Mouse (Mus musculus) midbrain, postnatal 0 days (tissue): ENCODE measurements around the gene Eif4h. TPM values are rescaled to one million over a fixed set of nuclear protein-coding genes. Genes with fewer than 3 reads are reported as not detected.

Experiments
- ATAC-seq: fragments of 200-750 bp; cut with Nextera tagmentation; 2 replicates; pipeline ENCODE4 v1.8.0; 2017; ENCODE audit warnings: moderate number of reproducible peaks, mild to moderate bottlenecking, moderate TSS enrichment, moderate library complexity; ENCODE audit not compliant: low FRiP score
- DNase-seq: peaks from one replicate; pipeline ENCODE4 v3.0.0-alpha.2; 2015; ENCODE audit warnings: low spot score
- H3K27ac ChIP-seq: fragments of 300-500 bp; sonication (generic); 2 replicates; pipeline ENCODE4 v1.5.1; 2014; ENCODE audit warnings: low read depth, mild to moderate bottlenecking, low read length, mixed read lengths
- H3K27me3 ChIP-seq: fragments of 300-500 bp; sonication (generic); 2 replicates; pipeline ENCODE4 v1.6.1; 2014; ENCODE audit warnings: low read length, control low read depth, mixed read lengths; ENCODE audit not compliant: insufficient read depth
- H3K36me3 ChIP-seq: fragments of 300-500 bp; sonication (generic); 2 replicates; pipeline ENCODE4 v1.6.1; 2014; ENCODE audit warnings: low read length, control low read depth, mixed read lengths; ENCODE audit not compliant: insufficient read depth
- H3K4me1 ChIP-seq: fragments of 300-500 bp; sonication (generic); 2 replicates; pipeline ENCODE4 v1.6.1; 2014; ENCODE audit warnings: mild to moderate bottlenecking, control low read depth, antibody characterized with exemption, low read length, mixed read lengths; ENCODE audit not compliant: insufficient read depth
- H3K4me2 ChIP-seq: fragments of 300-500 bp; sonication (generic); 2 replicates; pipeline ENCODE4 v1.6.1; 2014; ENCODE audit warnings: low read depth, mild to moderate bottlenecking, low read length, mixed read lengths; ENCODE audit not compliant: poor library complexity, severe bottlenecking
- H3K4me3 ChIP-seq: fragments of 300-500 bp; sonication (generic); 2 replicates; pipeline ENCODE4 v1.5.1; 2014; ENCODE audit warnings: low read depth, mild to moderate bottlenecking, low read length, moderate library complexity
- H3K9ac ChIP-seq: fragments of 300-500 bp; sonication (generic); replicated peaks from 2 replicates; pipeline ENCODE4 v1.6.1; 2014; ENCODE audit warnings: mild to moderate bottlenecking, low read length, moderate library complexity, mixed read lengths; ENCODE audit not compliant: poor library complexity, severe bottlenecking
- H3K9me3 ChIP-seq: fragments of 300-500 bp; sonication (generic); 2 replicates; pipeline ENCODE4 v1.6.1; 2016; ENCODE audit warnings: low read length, control low read depth
- CTCF ChIP-seq: IDR thresholded peaks from 2 replicates; pipeline ENCODE4 v1.5.1; 2016; ENCODE audit warnings: antibody characterized with exemption, mild to moderate bottlenecking
- WGBS: fragments of 180-500 bp; shearing (Covaris S2); extraction: QIAGEN DNeasy Blood & Tissue Kit; methylation state at CpG from one replicate; pipeline ENCODE4 v1.1.7; 2014; 5-methylcytosine and 5-hydroxymethylcytosine counted together
- polyA plus RNA-seq: library from polyadenylated mRNA; unstranded; fragments of >200 nt; fragmentation: Nextera tagmentation; extraction: Ambion mirVana; gene quantifications from 2 replicates; pipeline ENCODE4 v1.2.1, GENCODE M21; 2015
- total RNA-seq: library from RNA; depleted of rRNA; stranded (reverse); fragments of >200 nt; gene quantifications from 2 replicates; pipeline ENCODE4 v1.2.3, GENCODE M21; 2014

The Eif4h gene
- total and polyA plus RNA-seq, 2 experiments from 2014 or later = 302 to 435 TPM

GRCm38 (mm10) chr5:134620457-134620856 lies 18.8 kb downstream of the Eif4h start:
- H3K27me3 ChIP-seq = no peaks in the 10 kb centered on the region
- ATAC-seq = no peak
- DNase-seq = no peak

GRCm38 (mm10) chr5:134617071-134617470 lies 22.2 kb downstream of the Eif4h start:
- no peaks in the 10 kb centered on the region for H3K27me3 ChIP-seq
- no peak overlapping the region for H3K9ac ChIP-seq
- H3K4me3 ChIP-seq = no peak overlapping the region
- no peak overlapping the region for H3K4me2 ChIP-seq
- H3K9me3 ChIP-seq = no peaks in the 10 kb centered on the region
- peak; percentile 75 for TF ChIP-seq CTCF
- no peaks in the 10 kb centered on the region for H3K4me1 ChIP-seq
- ATAC-seq (no peak), DNase-seq (no peak)
- 67% methylated on average over 3 of the region's 3 CpGs for WGBS
- H3K36me3 ChIP-seq = peaks cover 50% of the 10 kb centered on the region
- H3K27ac ChIP-seq = no peak overlapping the region

More at GRCm38 (mm10) chr5:134620457-134620856, 18.8 kb downstream of the Eif4h start:
- Histone ChIP-seq H3K9me3 (no peaks in the 10 kb centered on the region), H3K27ac (no peak overlapping the region), H3K4me2 (no peak overlapping the region), H3K36me3 (peaks cover 76% of the 10 kb centered on the region), H3K4me3 (no peak overlapping the region), H3K9ac (no peak overlapping the region), H3K4me1 (no peaks in the 10 kb centered on the region)
- no peak for TF ChIP-seq CTCF
- WGBS = 94% methylated on average over 9 of the region's 9 CpGs

- no peaks in the 10 kb centered on the region for H3K4me1 ChIP-seq
- H3K4me3 ChIP-seq = no peak overlapping the region
- no peak for ATAC-seq
Measured at GRCm38 (mm10) chr5:134615780-134616179, 23.5 kb downstream of the Eif4h start.

GRCm38 (mm10) chr5:134615380-134615779 lies 23.9 kb downstream of the Eif4h start:
- DNase-seq (no peak), ATAC-seq (no peak)
- H3K27me3 ChIP-seq = no peaks in the 10 kb centered on the region
- H3K36me3 ChIP-seq = peaks cover 33% of the 10 kb centered on the region
- 85% methylated on average over 8 of the region's 8 CpGs for WGBS
- H3K4me2 ChIP-seq = no peak overlapping the region
- H3K9me3 ChIP-seq = no peaks in the 10 kb centered on the region
- H3K9ac ChIP-seq = no peak overlapping the region
- no peaks in the 10 kb centered on the region for H3K4me1 ChIP-seq
- H3K4me3 ChIP-seq = no peak overlapping the region
- H3K27ac ChIP-seq = no peak overlapping the region
- TF ChIP-seq CTCF = no peak

More at GRCm38 (mm10) chr5:134615780-134616179, 23.5 kb downstream of the Eif4h start:
- H3K4me2 ChIP-seq = no peak overlapping the region
- peaks cover 37% of the 10 kb centered on the region for H3K36me3 ChIP-seq
- H3K9me3 ChIP-seq = no peaks in the 10 kb centered on the region
- 63% methylated on average over 4 of the region's 4 CpGs for WGBS
- DNase-seq = no peak
- no peak overlapping the region for H3K9ac ChIP-seq
- no peak for TF ChIP-seq CTCF
- H3K27ac ChIP-seq = no peak overlapping the region
- H3K27me3 ChIP-seq = no peaks in the 10 kb centered on the region

- Histone ChIP-seq H3K27ac (no peak within 1 kb of the TSS), H3K4me2 (no peak within 1 kb of the TSS), H3K4me3 (no peak within 1 kb of the TSS), H3K36me3 (peaks cover 27% of the 10 kb centered on the region), H3K9me3 (no peaks in the 10 kb centered on the region), H3K27me3 (no peaks in the 10 kb centered on the region), H3K4me1 (no peaks in the 10 kb centered on the region), H3K9ac (no peak within 1 kb of the TSS)
- WGBS = 88% methylated on average over 7 of the region's 7 CpGs
- DNase-seq (no peak), ATAC-seq (no peak)
- no peak for TF ChIP-seq CTCF
Measured at GRCm38 (mm10) chr5:134614802-134615201, 24.5 kb downstream of the Eif4h start, which contains the start of gene Lat2. Lat2 (minus strand) TSS chr5:134615025.

- DNase-seq (no peak), ATAC-seq (no peak)
- Histone ChIP-seq H3K9me3 (no peaks in the 10 kb centered on the region), H3K36me3 (peaks cover 22% of the 10 kb centered on the region), H3K4me2 (no peak overlapping the region), H3K27ac (no peak overlapping the region), H3K9ac (no peak overlapping the region), H3K4me1 (no peaks in the 10 kb centered on the region), H3K27me3 (no peaks in the 10 kb centered on the region), H3K4me3 (no peak overlapping the region)
- 93% methylated on average over 8 of the region's 8 CpGs for WGBS
- TF ChIP-seq CTCF = no peak
Measured at GRCm38 (mm10) chr5:134614296-134614695, 25.0 kb downstream of the Eif4h start.
